Mouse (Mus musculus) fibroblast of lung, adult 2 months (primary cell): Measurements from ENCODE around the gene Myl7.
A peak's percentile ranks its signal among the peaks of the same experiment; 100 is the strongest.

Experiments
- DNase-seq: peaks from one replicate; pipeline ENCODE4 v3.0.0-alpha.2; 2011; ENCODE audit warnings: low read depth

Gene Myl7

GRCm38 (mm10) chr11:5862394-5863105 is 36.0 kb downstream of the Myl7 start:
- peak; percentile 86 for DNase-seq

- peak; percentile 72 for DNase-seq
Observed at GRCm38 (mm10) chr11:5861678-5862393, 36.7 kb downstream of the Myl7 start, which contains the start of gene Aebp1. Gene Aebp1 (plus strand): TSS chr11:5861947.

GRCm38 (mm10) chr11:5860639-5861038 is 37.9 kb downstream of the Myl7 start:
- peak; percentile 68 for DNase-seq

- DNase-seq: peak; percentile 74
Observed at GRCm38 (mm10) chr11:5859883-5860550, 38.6 kb downstream of the Myl7 start.

- DNase-seq: no peak
Observed at GRCm38 (mm10) chr11:5858723-5859122, 39.9 kb downstream of the Myl7 start.

- no peak for DNase-seq
Observed at GRCm38 (mm10) chr11:5856479-5857130, 42.0 kb downstream of the Myl7 start.

GRCm38 (mm10) chr11:5855902-5856301 is 42.7 kb downstream of the Myl7 start:
- peak; percentile 99 for DNase-seq

- DNase-seq: peak; percentile 97
Observed at GRCm38 (mm10) chr11:5855481-5855880, 43.1 kb downstream of the Myl7 start.

GRCm38 (mm10) chr11:5852314-5852713 is 46.3 kb downstream of the Myl7 start:
- no peak for DNase-seq

- no peak for DNase-seq
Observed at GRCm38 (mm10) chr11:5851021-5851736, 47.4 kb downstream of the Myl7 start.

GRCm38 (mm10) chr11:5850452-5850851 is 48.1 kb downstream of the Myl7 start:
- no peak for DNase-seq

GRCm38 (mm10) chr11:5849316-5849715 is 49.3 kb downstream of the Myl7 start:
- DNase-seq: peak; percentile 81

GRCm38 (mm10) chr11:5848741-5849140 is 49.8 kb downstream of the Myl7 start:
- peak; percentile 87 for DNase-seq

GRCm38 (mm10) chr11:5846639-5847345 is 51.8 kb downstream of the Myl7 start:
- no peak for DNase-seq
